Mouse (Mus musculus) C2C12 (cell line): ENCODE data around the gene Tlk1.

Source experiments
- CEBPB ChIP-seq: IDR thresholded peaks from one replicate; pipeline ENCODE4 v1.6.1; 2011; ENCODE audit warnings: low read depth, mild to moderate bottlenecking, control low read depth, moderate library complexity
- CTCF ChIP-seq: IDR thresholded peaks from one replicate; pipeline ENCODE4 v1.5.1; 2011; ENCODE audit not compliant: control insufficient read depth, insufficient read depth, insufficient read length
- MAX ChIP-seq: IDR thresholded peaks from one replicate; pipeline ENCODE4 v1.6.1; 2011; ENCODE audit warnings: mild to moderate bottlenecking, control low read depth
- MYOD1 ChIP-seq: IDR thresholded peaks from one replicate; pipeline ENCODE4 v1.6.1; 2011; ENCODE audit warnings: low read depth; ENCODE audit not compliant: control insufficient read depth, insufficient read length
- MYOG ChIP-seq: IDR thresholded peaks from one replicate; pipeline ENCODE4 v1.6.1; 2011; ENCODE audit not compliant: control insufficient read depth, insufficient read length; ENCODE audit errors: extremely low read depth
- USF1 ChIP-seq: IDR thresholded peaks from one replicate; pipeline ENCODE4 v1.6.1; 2011; ENCODE audit warnings: low read depth, mild to moderate bottlenecking, control low read depth, moderate library complexity

DNA sequence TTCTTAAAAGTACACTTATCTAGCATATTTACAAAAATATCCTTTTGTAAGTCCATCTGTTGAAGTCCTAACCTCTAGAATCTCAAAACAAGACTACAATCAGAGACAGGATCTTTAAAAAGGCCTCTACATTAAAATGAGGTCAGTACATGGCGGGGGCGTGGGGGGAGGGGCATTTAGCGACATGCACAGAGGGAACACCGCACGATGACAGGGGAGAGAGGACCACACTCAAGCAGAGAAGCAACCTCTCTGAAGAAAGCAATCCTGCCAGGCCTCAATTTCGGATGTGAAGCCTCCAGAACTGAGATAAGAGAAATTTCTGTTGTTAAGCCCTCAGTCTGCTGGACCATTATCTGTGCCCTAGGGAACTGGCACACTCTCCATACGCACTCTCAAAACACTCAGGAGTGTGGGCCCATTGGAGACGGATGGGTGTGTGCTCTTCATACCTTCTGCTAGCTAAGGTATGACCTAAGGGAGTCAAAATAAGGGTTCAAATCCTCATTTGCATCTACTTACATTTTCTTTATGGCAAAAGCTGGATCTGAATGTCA lies 46.0 kb upstream of the Tlk1 start:
- TF ChIP-seq CTCF: no peak
- TF ChIP-seq CEBPB: no peak
- no peak for TF ChIP-seq MAX
- TF ChIP-seq MYOG: no peak
- TF ChIP-seq USF1: no peak
- TF ChIP-seq MYOD1: no peak
